Mouse (Mus musculus): ENCODE data around the gene Acp7. TPM values are rescaled to one million over a fixed set of nuclear protein-coding genes. Genes with fewer than 3 reads are reported as not detected.
"Not testable (repeated sequence)": the region's sequence is repeated elsewhere in the genome, so short reads cannot be mapped to it uniquely, and the experiment has no call there.

Acp7 gene
- polyA plus RNA-seq, 1 experiment, result 1.4 TPM

DNA sequence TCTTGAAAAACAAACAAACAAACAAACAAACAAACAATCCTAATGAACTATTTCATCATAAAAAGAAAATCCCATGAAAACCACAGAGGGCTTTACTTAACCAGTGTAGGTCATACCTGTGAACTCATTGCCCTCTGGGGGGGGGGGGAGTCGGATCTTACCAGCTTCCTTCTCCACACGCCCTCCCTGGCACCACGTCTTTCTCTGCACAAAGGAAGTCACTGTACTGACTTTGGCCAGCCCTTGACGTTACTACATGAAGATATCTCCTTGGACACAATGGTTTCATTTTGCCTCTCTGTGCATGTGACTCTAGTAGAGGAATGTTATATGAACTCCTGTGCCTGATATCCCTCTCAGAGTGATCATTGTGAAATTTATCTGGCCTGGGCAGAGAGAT, 3.0 kb upstream of the Acp7 start:
- 55% methylated on average over 4 of the region's 4 CpGs for WGBS
- no peak for DNase-seq
- H3K27ac ChIP-seq (ENCODE audit: insufficient read depth, low read length), result no peak overlapping the region
- H3K4me1 ChIP-seq (ENCODE audit: control insufficient read depth, insufficient read depth, low read length), result peaks cover 2% of the 10 kb centered on the region
- no peak overlapping the region for H3K4me3 ChIP-seq (replicated peaks; ENCODE audit: insufficient read depth, low read depth, low read length)
- no peaks in the 10 kb centered on the region; the same call in 1 of the 2 replicates for H3K27me3 ChIP-seq (ENCODE audit: control insufficient read depth, insufficient read depth, low read length)
- no peak for TF ChIP-seq CTCF (IDR thresholded peaks at IDR 0.05; ENCODE audit: borderline replicate concordance, insufficient read depth, low read depth, low read length)
- TF ChIP-seq POLR2A (IDR thresholded peaks at IDR 0.05; ENCODE audit: borderline replicate concordance, insufficient read depth, low read length), result no peak

- TF ChIP-seq POLR2A (IDR thresholded peaks at IDR 0.05; ENCODE audit: borderline replicate concordance, insufficient read depth, low read length) (no peak), CTCF (IDR thresholded peaks at IDR 0.05; ENCODE audit: borderline replicate concordance, insufficient read depth, low read depth, low read length) (no peak)
- Histone ChIP-seq H3K27ac (ENCODE audit: insufficient read depth, low read length) (no peak overlapping the region), H3K4me3 (replicated peaks; ENCODE audit: insufficient read depth, low read depth, low read length) (no peak overlapping the region), H3K27me3 (ENCODE audit: control insufficient read depth, insufficient read depth, low read length) (no peaks in the 10 kb centered on the region), H3K4me1 (ENCODE audit: control insufficient read depth, insufficient read depth, low read length) (no peaks in the 10 kb centered on the region)
- DNase-seq, result no peak
- WGBS, result 87% methylated on average over 5 of the region's 5 CpGs
Measured at GRCm38 (mm10) chr7:28624791-28625190, 6.3 kb downstream of the Acp7 start.

DNA sequence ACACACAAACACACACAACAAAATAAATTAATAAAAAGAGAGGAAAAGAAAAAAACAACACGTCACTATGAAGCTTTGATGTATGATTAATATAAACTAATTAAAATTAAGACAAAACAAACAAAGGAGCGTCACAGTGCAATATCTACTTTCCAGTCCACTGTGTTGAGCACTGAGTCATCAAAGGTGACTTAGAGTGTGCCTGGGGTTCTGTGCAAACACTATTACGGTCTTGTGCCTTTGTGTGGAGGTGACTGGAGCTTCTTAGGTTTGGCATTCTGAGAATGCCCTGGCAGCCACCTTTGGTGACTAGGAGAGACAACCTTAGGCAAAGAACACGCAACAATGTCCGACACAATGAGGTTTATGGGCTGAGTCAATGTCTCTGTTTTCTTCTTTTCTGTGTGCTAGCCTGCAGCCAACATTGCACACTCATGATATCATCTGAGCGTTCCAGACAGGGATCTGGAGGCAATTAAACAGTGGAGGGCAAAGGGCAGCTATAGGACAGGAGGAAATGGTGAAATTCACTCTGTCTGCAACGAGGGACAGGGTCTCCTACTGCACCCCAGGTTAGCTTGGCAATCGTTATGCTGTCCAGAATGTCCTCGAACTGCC, 11.9 kb downstream of the Acp7 start:
- H3K27ac ChIP-seq (ENCODE audit: insufficient read depth, low read length), result no peak overlapping the region
- H3K4me1 ChIP-seq (ENCODE audit: control insufficient read depth, insufficient read depth, low read length), result no peaks in the 10 kb centered on the region
- WGBS, result 70% methylated on average over 9 of the region's 9 CpGs
- no peak for TF ChIP-seq CTCF (IDR thresholded peaks at IDR 0.05; ENCODE audit: borderline replicate concordance, insufficient read depth, low read depth, low read length)
- TF ChIP-seq POLR2A (IDR thresholded peaks at IDR 0.05; ENCODE audit: borderline replicate concordance, insufficient read depth, low read length), result no peak
- H3K4me3 ChIP-seq (replicated peaks; ENCODE audit: insufficient read depth, low read depth, low read length), result no peak overlapping the region
- no peak for DNase-seq
- H3K27me3 ChIP-seq (ENCODE audit: control insufficient read depth, insufficient read depth, low read length), result no peaks in the 10 kb centered on the region

- no peak for DNase-seq
- H3K27ac ChIP-seq (ENCODE audit: insufficient read depth, low read length), result no peak overlapping the region
- no peak overlapping the region for H3K4me3 ChIP-seq (replicated peaks; ENCODE audit: insufficient read depth, low read depth, low read length)
- no peaks in the 10 kb centered on the region for H3K27me3 ChIP-seq (ENCODE audit: control insufficient read depth, insufficient read depth, low read length)
- 90% methylated on average over 8 of the region's 8 CpGs for WGBS
- H3K4me1 ChIP-seq (ENCODE audit: control insufficient read depth, insufficient read depth, low read length), result no peaks in the 10 kb centered on the region
- no peak for TF ChIP-seq CTCF (IDR thresholded peaks at IDR 0.05; ENCODE audit: borderline replicate concordance, insufficient read depth, low read depth, low read length)
- no peak for TF ChIP-seq POLR2A (IDR thresholded peaks at IDR 0.05; ENCODE audit: borderline replicate concordance, insufficient read depth, low read length)
Measured at GRCm38 (mm10) chr7:28605951-28606350, 25.2 kb downstream of the Acp7 start.

DNA sequence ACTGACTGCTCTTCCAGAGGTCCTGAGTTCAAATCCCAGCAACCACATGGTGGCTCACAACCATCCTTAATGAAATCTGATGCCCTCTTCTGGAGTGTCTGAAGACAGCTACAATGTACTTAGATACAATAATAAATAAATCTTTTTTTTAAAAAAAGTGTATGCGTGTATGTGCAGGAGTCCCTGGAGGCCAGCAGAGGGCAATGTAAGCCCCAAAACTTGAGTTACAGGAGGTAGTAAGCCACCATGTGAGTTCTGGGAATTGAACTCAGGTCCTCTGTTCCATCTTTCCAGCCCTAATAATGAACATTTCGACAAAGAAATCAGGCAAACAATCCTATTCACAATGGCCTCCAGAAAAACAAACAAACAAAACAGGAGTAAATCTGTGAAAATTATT, 27.3 kb downstream of the Acp7 start:
- DNase-seq; H3K27ac ChIP-seq (ENCODE audit: insufficient read depth, low read length); H3K4me3 ChIP-seq (replicated peaks; ENCODE audit: insufficient read depth, low read depth, low read length); H3K27me3 ChIP-seq (ENCODE audit: control insufficient read depth, insufficient read depth, low read length); H3K4me1 ChIP-seq (ENCODE audit: control insufficient read depth, insufficient read depth, low read length): not testable (repeated sequence)
- 80% methylated on average over 2 of the region's 2 CpGs for WGBS

- 76% methylated on average over 5 of the region's 5 CpGs for WGBS
- Histone ChIP-seq H3K27me3 (ENCODE audit: control insufficient read depth, insufficient read depth, low read length) (no peaks in the 10 kb centered on the region), H3K4me3 (replicated peaks; ENCODE audit: insufficient read depth, low read depth, low read length) (no peak overlapping the region), H3K27ac (ENCODE audit: insufficient read depth, low read length) (no peak overlapping the region), H3K4me1 (ENCODE audit: control insufficient read depth, insufficient read depth, low read length) (no peaks in the 10 kb centered on the region)
- no peak for DNase-seq
- TF ChIP-seq POLR2A (IDR thresholded peaks at IDR 0.05; ENCODE audit: borderline replicate concordance, insufficient read depth, low read length), result no peak
Measured at GRCm38 (mm10) chr7:28603136-28603535, 28.0 kb downstream of the Acp7 start.

- WGBS, result 19% methylated on average over 7 of the region's 7 CpGs
- peak; percentile 68 to 74 for DNase-seq
- TF ChIP-seq CTCF (IDR thresholded peaks at IDR 0.05; ENCODE audit: borderline replicate concordance, insufficient read depth, low read depth, low read length), result peak; percentile 76
- TF ChIP-seq POLR2A (IDR thresholded peaks at IDR 0.05; ENCODE audit: borderline replicate concordance, insufficient read depth, low read length), result no peak
- Histone ChIP-seq H3K4me1 (ENCODE audit: control insufficient read depth, insufficient read depth, low read length) (peaks cover 4% of the 10 kb centered on the region; the same call in 1 of the 2 replicates), H3K27ac (ENCODE audit: insufficient read depth, low read length) (no peak overlapping the region), H3K27me3 (ENCODE audit: control insufficient read depth, insufficient read depth, low read length) (no peaks in the 10 kb centered on the region), H3K4me3 (replicated peaks; ENCODE audit: insufficient read depth, low read depth, low read length) (no peak overlapping the region)
Measured at GRCm38 (mm10) chr7:28601668-28602067, 29.5 kb downstream of the Acp7 start.

DNA sequence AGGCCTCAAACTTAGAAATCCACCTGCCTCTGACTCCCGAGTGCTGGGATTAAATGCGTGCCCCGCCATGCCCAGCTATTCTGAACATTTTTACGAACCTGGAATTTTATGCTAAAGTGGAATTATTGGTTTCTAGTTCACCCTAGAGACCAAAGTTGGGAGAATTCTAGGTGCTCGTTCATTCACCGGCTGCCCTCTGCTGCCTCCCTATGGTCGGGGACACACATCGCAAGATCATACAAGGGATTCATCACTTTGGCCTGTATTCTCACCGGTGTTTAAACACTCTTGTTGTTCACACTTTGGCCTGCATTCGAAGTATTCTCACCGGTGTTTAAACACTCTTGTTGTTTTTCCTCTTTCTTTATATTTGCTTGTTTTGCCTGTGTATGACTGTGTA, 30.1 kb downstream of the Acp7 start:
- TF ChIP-seq CTCF (IDR thresholded peaks at IDR 0.05; ENCODE audit: borderline replicate concordance, insufficient read depth, low read depth, low read length), result peak; percentile 96
- TF ChIP-seq POLR2A (IDR thresholded peaks at IDR 0.05; ENCODE audit: borderline replicate concordance, insufficient read depth, low read length), result no peak
- H3K27ac ChIP-seq (ENCODE audit: insufficient read depth, low read length), result no peak overlapping the region

More for the DNA sequence above, 30.1 kb downstream of the Acp7 start:
- no peaks in the 10 kb centered on the region for H3K27me3 ChIP-seq (ENCODE audit: control insufficient read depth, insufficient read depth, low read length)
- H3K4me1 ChIP-seq (ENCODE audit: control insufficient read depth, insufficient read depth, low read length), result peaks cover 10% of the 10 kb centered on the region
- DNase-seq, result peak; percentile 69 to 76
- no peak overlapping the region for H3K4me3 ChIP-seq (replicated peaks; ENCODE audit: insufficient read depth, low read depth, low read length)
- WGBS, result 9% methylated on average over 11 of the region's 11 CpGs
